Mouse (Mus musculus) forebrain, embryonic 12.5 days (tissue): ENCODE results near the gene Zfp612. TPM values are rescaled to one million over a fixed set of nuclear protein-coding genes. Genes with fewer than 3 reads are reported as not detected.
A peak's percentile ranks its signal among the peaks of the same experiment; 100 is the strongest.

Experiments used
- ATAC-seq: fragments of 200-750 bp; cut with Nextera tagmentation; 2 replicates; pipeline ENCODE4 v1.8.0; 2017; ENCODE audit warnings: moderate TSS enrichment; ENCODE audit not compliant: low FRiP score
- H3K27ac ChIP-seq: fragments of 300-500 bp; sonication (generic); 2 replicates; pipeline ENCODE4 v1.5.1; 2016; ENCODE audit warnings: mild to moderate bottlenecking
- H3K27me3 ChIP-seq: fragments of 300-500 bp; sonication (generic); 2 replicates; pipeline ENCODE4 v1.6.1; 2016; ENCODE audit warnings: mild to moderate bottlenecking
- H3K36me3 ChIP-seq: fragments of 300-500 bp; sonication (generic); replicated peaks from 2 replicates; pipeline ENCODE4 v1.6.1; 2016; ENCODE audit warnings: mild to moderate bottlenecking
- H3K4me1 ChIP-seq: fragments of 300-500 bp; sonication (generic); 2 replicates; pipeline ENCODE4 v1.6.1; 2016
- H3K4me2 ChIP-seq: fragments of 300-500 bp; sonication (generic); 2 replicates; pipeline ENCODE4 v1.6.1; 2016; ENCODE audit warnings: mild to moderate bottlenecking, moderate library complexity
- H3K4me3 ChIP-seq: fragments of 300-500 bp; sonication (generic); replicated peaks from 2 replicates; pipeline ENCODE4 v1.5.1; 2016; ENCODE audit warnings: mild to moderate bottlenecking
- H3K9ac ChIP-seq: fragments of 300-500 bp; sonication (generic); 2 replicates; pipeline ENCODE4 v1.6.1; 2016; ENCODE audit warnings: mild to moderate bottlenecking
- H3K9me3 ChIP-seq: fragments of 300-500 bp; sonication (generic); 2 replicates; pipeline ENCODE4 v1.6.1; 2016
- WGBS: fragments of 180-500 bp; shearing (Covaris S2); methylation state at CpG from one replicate; pipeline ENCODE4 v1.1.7; 2016; 5-methylcytosine and 5-hydroxymethylcytosine counted together
- polyA plus RNA-seq: library from polyadenylated mRNA; unstranded; fragments of >200 nt; fragmentation: Nextera tagmentation; extraction: Ambion mirVana; gene quantifications from 2 replicates; pipeline ENCODE4 v1.2.1, GENCODE M21; 2016

Gene Zfp612
- polyA plus RNA-seq, 1 experiment from 2014 or later: 17.2 TPM

GRCm38 (mm10) chr8:110069706-110070105 is 9.8 kb upstream of the Zfp612 start:
- no peaks in the 10 kb centered on the region for H3K4me1 ChIP-seq
- H3K4me2 ChIP-seq: no peak overlapping the region
- no peaks in the 10 kb centered on the region for H3K36me3 ChIP-seq
- H3K4me3 ChIP-seq: no peak overlapping the region
- H3K9ac ChIP-seq: no peak overlapping the region
- H3K9me3 ChIP-seq: no peaks in the 10 kb centered on the region
- no peaks in the 10 kb centered on the region for H3K27me3 ChIP-seq
- WGBS: 86% methylated on average over 4 of the region's 4 CpGs
- H3K27ac ChIP-seq: no peak overlapping the region
- no peak for ATAC-seq

GRCm38 (mm10) chr8:110071600-110071999 is 7.9 kb upstream of the Zfp612 start:
- ATAC-seq: peak; percentile 58; the same call in 1 of the 2 replicates
- H3K4me1 ChIP-seq: no peaks in the 10 kb centered on the region
- H3K27me3 ChIP-seq: no peaks in the 10 kb centered on the region
- no peaks in the 10 kb centered on the region for H3K9me3 ChIP-seq
- no peak overlapping the region for H3K27ac ChIP-seq
- no peak overlapping the region for H3K4me3 ChIP-seq
- H3K9ac ChIP-seq: no peak overlapping the region
- no peaks in the 10 kb centered on the region for H3K36me3 ChIP-seq
- H3K4me2 ChIP-seq: no peak overlapping the region
- 14% methylated on average over 9 of the region's 9 CpGs for WGBS

- no peak for ATAC-seq
These were observed 5.0 kb upstream of the Zfp612 start for GRCm38 (mm10) chr8:110074496-110074895.

GRCm38 (mm10) chr8:110082416-110083105 is 3.0 kb downstream of the Zfp612 start:
- H3K27ac ChIP-seq: no peak overlapping the region
- no peak for ATAC-seq
- no peak overlapping the region for H3K4me2 ChIP-seq
- peaks cover 8% of the 10 kb centered on the region; the same call in 1 of the 2 replicates for H3K4me1 ChIP-seq
- H3K27me3 ChIP-seq: no peaks in the 10 kb centered on the region
- 82% methylated on average over 11 of the region's 11 CpGs for WGBS
- no peak overlapping the region for H3K4me3 ChIP-seq
- peaks cover 7% of the 10 kb centered on the region; the same call in 1 of the 2 replicates for H3K9me3 ChIP-seq
- peaks cover 44% of the 10 kb centered on the region for H3K36me3 ChIP-seq
- H3K9ac ChIP-seq: no peak overlapping the region

More at GRCm38 (mm10) chr8:110074496-110074895, 5.0 kb upstream of the Zfp612 start:
- Histone ChIP-seq H3K27ac (no peak overlapping the region), H3K9me3 (no peaks in the 10 kb centered on the region), H3K36me3 (no peaks in the 10 kb centered on the region), H3K27me3 (no peaks in the 10 kb centered on the region), H3K4me1 (peaks cover 2% of the 10 kb centered on the region; the same call in 1 of the 2 replicates), H3K9ac (no peak overlapping the region), H3K4me3 (no peak overlapping the region), H3K4me2 (no peak overlapping the region)
- WGBS: 83% methylated on average over 8 of the region's 8 CpGs

DNA sequence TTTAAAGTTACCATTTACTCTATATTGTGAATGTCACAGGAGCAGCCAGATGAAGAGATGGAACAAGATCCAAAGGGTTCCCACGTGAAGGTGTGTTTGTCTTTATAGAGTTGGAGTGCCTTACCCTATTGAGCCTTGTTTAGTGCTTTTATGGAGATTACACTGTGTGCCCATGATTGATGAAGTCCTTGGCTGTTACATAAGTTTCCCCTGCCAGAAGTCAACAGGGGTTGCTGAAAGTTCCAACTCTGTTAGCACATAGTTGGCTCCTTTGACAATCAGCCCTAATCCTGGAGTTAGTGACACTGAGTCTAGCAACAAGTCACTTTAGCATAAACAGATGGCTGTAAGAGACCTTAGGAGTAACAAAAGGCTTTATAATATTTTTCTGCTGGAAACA is 12.3 kb downstream of the Zfp612 start:
- 84% methylated on average over 1 of the region's 1 CpGs for WGBS
- Histone ChIP-seq H3K4me2 (no peak overlapping the region), H3K27me3 (no peaks in the 10 kb centered on the region), H3K36me3 (peaks cover 33% of the 10 kb centered on the region), H3K27ac (no peak overlapping the region), H3K4me1 (no peaks in the 10 kb centered on the region), H3K9me3 (peaks cover 12% of the 10 kb centered on the region), H3K9ac (no peak overlapping the region), H3K4me3 (no peak overlapping the region)
- ATAC-seq: no peak

DNA sequence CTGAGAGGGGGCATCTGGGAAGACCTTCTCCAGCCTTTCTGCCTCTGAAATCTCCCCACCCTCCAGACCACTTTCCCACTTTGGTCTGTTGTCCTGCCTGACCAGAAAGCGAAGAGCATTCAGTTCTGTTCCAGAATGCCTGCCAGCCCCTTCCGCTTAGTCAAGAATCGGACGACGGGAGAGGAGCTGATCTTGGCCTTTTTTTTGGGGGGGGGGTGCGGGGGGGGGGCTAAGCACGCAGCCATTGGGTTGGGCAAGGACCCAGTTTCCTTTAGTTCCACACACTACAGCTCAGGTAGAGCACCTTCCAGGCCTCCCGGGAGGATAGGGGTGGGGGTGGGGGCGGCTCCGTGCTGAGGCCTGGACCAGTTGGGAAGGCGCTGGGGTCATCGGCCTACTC is 21.4 kb downstream of the Zfp612 start, which contains the start of gene Gm21964:
Gene Gm21964, plus strand, starts transcription at position 301 of the 400 bp plus-strand sequence.
- no peak for ATAC-seq
- H3K4me1 ChIP-seq: no peaks in the 10 kb centered on the region
- no peak within 1 kb of the TSS for H3K4me2 ChIP-seq
- H3K9me3 ChIP-seq: no peaks in the 10 kb centered on the region
- H3K4me3 ChIP-seq: no peak within 1 kb of the TSS
- H3K27me3 ChIP-seq: no peaks in the 10 kb centered on the region
- WGBS: 87% methylated on average over 12 of the region's 12 CpGs
- no peak within 1 kb of the TSS for H3K9ac ChIP-seq
- no peaks in the 10 kb centered on the region for H3K36me3 ChIP-seq
- H3K27ac ChIP-seq: no peak within 1 kb of the TSS

GRCm38 (mm10) chr8:110101676-110102075 is 22.1 kb downstream of the Zfp612 start:
- no peak overlapping the region for H3K9ac ChIP-seq
- WGBS: 89% methylated on average over 15 of the region's 15 CpGs
- no peak overlapping the region for H3K27ac ChIP-seq
- H3K27me3 ChIP-seq: no peaks in the 10 kb centered on the region
- no peak overlapping the region for H3K4me3 ChIP-seq
- no peaks in the 10 kb centered on the region for H3K4me1 ChIP-seq
- no peak overlapping the region for H3K4me2 ChIP-seq
- H3K36me3 ChIP-seq: no peaks in the 10 kb centered on the region
- H3K9me3 ChIP-seq: no peaks in the 10 kb centered on the region
- ATAC-seq: no peak

DNA sequence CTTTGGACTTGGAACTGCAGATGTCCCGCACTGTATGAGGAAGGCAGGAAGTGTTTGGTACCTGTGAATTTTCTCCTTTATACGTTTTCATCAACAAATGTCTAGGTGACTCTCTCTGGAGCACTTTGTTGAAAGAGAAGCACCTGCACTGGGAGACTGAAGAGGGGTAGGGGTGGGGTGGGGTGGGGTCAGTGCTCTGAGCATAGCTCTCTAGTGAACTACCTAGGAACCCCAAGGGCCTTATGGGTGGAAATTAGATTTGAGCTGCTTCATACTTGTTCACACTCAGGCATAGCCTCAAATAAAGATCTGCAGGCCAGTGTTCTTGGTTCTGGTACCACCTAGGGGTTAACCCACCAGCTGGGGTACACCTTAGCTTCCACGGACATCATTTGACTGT is 23.1 kb downstream of the Zfp612 start, which contains the start of gene Gm17720:
Gene Gm17720, minus strand, starts transcription at position 101 of the 400 bp plus-strand sequence.
- ATAC-seq: no peak
- Histone ChIP-seq H3K9ac (no peak within 1 kb of the TSS), H3K9me3 (no peaks in the 10 kb centered on the region), H3K36me3 (no peaks in the 10 kb centered on the region), H3K4me3 (no peak within 1 kb of the TSS), H3K27me3 (no peaks in the 10 kb centered on the region), H3K27ac (no peak within 1 kb of the TSS), H3K4me1 (no peaks in the 10 kb centered on the region), H3K4me2 (no peak within 1 kb of the TSS)
- 90% methylated on average over 3 of the region's 3 CpGs for WGBS

GRCm38 (mm10) chr8:110119715-110120114 is 40.2 kb downstream of the Zfp612 start:
- no peaks in the 10 kb centered on the region for H3K36me3 ChIP-seq
- WGBS: 44% methylated on average over 6 of the region's 6 CpGs
- no peak for ATAC-seq

DNA sequence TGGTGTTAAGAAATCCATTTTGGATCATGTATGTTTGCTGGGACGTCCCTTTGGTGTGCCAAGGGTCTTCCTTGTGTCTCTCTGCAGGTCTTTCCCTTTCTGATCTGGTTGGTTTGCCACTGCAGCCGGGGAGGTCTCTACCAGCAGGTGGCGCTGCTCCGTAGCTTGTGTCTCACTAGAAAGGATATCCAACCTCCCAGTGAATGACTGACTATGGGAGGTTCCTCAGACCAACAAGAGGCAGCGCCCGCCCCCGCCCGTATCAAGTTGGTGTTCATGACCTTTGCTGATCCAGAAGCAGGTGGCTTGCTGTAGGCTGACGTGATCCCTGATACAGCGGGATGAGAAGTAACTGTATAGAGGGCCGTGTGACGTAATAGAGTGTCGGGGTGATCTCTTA is 51.0 kb downstream of the Zfp612 start:
- WGBS: 22% methylated on average over 13 of the region's 13 CpGs
- Histone ChIP-seq H3K27ac (no peak overlapping the region), H3K27me3 (no peaks in the 10 kb centered on the region), H3K36me3 (no peaks in the 10 kb centered on the region), H3K4me1 (peaks cover 2% of the 10 kb centered on the region; the same call in 1 of the 2 replicates), H3K4me3 (no peak overlapping the region), H3K9ac (no peak overlapping the region), H3K4me2 (peak overlapping the region; percentile 26; the same call in 1 of the 2 replicates), H3K9me3 (0 out of 2 replicates have a peak, but pooled peaks cover 2% of the 10 kb centered on the region)
- ATAC-seq: peak; percentile 58; the same call in 1 of the 2 replicates

More at GRCm38 (mm10) chr8:110119715-110120114, 40.2 kb downstream of the Zfp612 start:
- Histone ChIP-seq H3K4me2 (no peak overlapping the region), H3K27me3 (peaks cover 3% of the 10 kb centered on the region; the same call in 1 of the 2 replicates), H3K9me3 (no peaks in the 10 kb centered on the region), H3K9ac (no peak overlapping the region), H3K4me3 (no peak overlapping the region), H3K27ac (no peak overlapping the region), H3K4me1 (no peaks in the 10 kb centered on the region)

GRCm38 (mm10) chr8:110134236-110134635 is 54.7 kb downstream of the Zfp612 start:
- ATAC-seq: no peak
- H3K4me2 ChIP-seq: no peak overlapping the region
- no peak overlapping the region for H3K4me3 ChIP-seq
- 93% methylated on average over 8 of the region's 8 CpGs for WGBS
- no peaks in the 10 kb centered on the region for H3K27me3 ChIP-seq
- no peaks in the 10 kb centered on the region for H3K36me3 ChIP-seq
- H3K9me3 ChIP-seq: 0 out of 2 replicates have a peak, but pooled peaks cover 2% of the 10 kb centered on the region
- H3K9ac ChIP-seq: no peak overlapping the region
- H3K27ac ChIP-seq: no peak overlapping the region
- H3K4me1 ChIP-seq: peaks cover 2% of the 10 kb centered on the region; the same call in 1 of the 2 replicates

- WGBS: 71% methylated on average over 7 of the region's 7 CpGs
These were observed 56.0 kb downstream of the Zfp612 start for GRCm38 (mm10) chr8:110135515-110135914.

More at GRCm38 (mm10) chr8:110135515-110135914, 56.0 kb downstream of the Zfp612 start:
- Histone ChIP-seq H3K9me3 (0 out of 2 replicates have a peak, but pooled peaks cover 2% of the 10 kb centered on the region), H3K4me2 (no peak overlapping the region), H3K36me3 (no peaks in the 10 kb centered on the region), H3K27me3 (no peaks in the 10 kb centered on the region), H3K9ac (no peak overlapping the region), H3K4me3 (no peak overlapping the region), H3K27ac (no peak overlapping the region), H3K4me1 (peaks cover 2% of the 10 kb centered on the region; the same call in 1 of the 2 replicates)
- no peak for ATAC-seq
